Mouse (Mus musculus) liver, embryonic 14.5 days (tissue): ENCODE data around the gene Rtel1.

Source experiments
- CTCF ChIP-seq: IDR thresholded peaks from 2 replicates; pipeline ENCODE4 v1.5.1; 2016; ENCODE audit warnings: antibody characterized with exemption, low read depth, control low read depth
- EP300 ChIP-seq: IDR thresholded peaks from 2 replicates; pipeline ENCODE4 v1.6.1; 2016; ENCODE audit warnings: antibody characterized with exemption, low read depth

- TF ChIP-seq CTCF = no peak
- TF ChIP-seq EP300 = no peak
Observed at GRCm38 (mm10) chr2:181288691-181289090, 30.8 kb upstream of the Rtel1 start.
